Mouse (Mus musculus) CH12.LX (cell line): ENCODE results near the gene Gm40193. TPM values are rescaled to one million over a fixed set of nuclear protein-coding genes. Genes with fewer than 3 reads are reported as not detected.
"Not testable (repeated sequence)": the region's sequence is repeated elsewhere in the genome, so short reads cannot be mapped to it uniquely, and the experiment has no call there.

ENCODE experiments used
- DNase-seq: peaks from one replicate; pipeline ENCODE4 v3.0.0-alpha.2; 2013; ENCODE audit errors: extremely low read depth
- H3K27ac ChIP-seq: 2 replicates; pipeline ENCODE4 v1.5.1; 2012; ENCODE audit warnings: low read depth, mild to moderate bottlenecking, control low read depth, moderate library complexity; ENCODE audit not compliant: insufficient read depth
- H3K27me3 ChIP-seq: replicated peaks from 2 replicates; pipeline ENCODE3; 2012; ENCODE audit warnings: inconsistent platforms
- H3K36me3 ChIP-seq, 2 experiments: replicated peaks in 1 of 2; 2 replicates each; pipeline versions ENCODE3 to v1.6.1; 2012; ENCODE audit warnings: inconsistent platforms in 1 of 2, low read length in 1 of 2, mild to moderate bottlenecking in 1 of 2, mixed read lengths in 1 of 2, moderate library complexity in 1 of 2; ENCODE audit not compliant: control insufficient read depth in 1 of 2, insufficient read depth in 1 of 2
- H3K4me1 ChIP-seq, 2 experiments: 2 replicates each; pipeline ENCODE4 v1.6.1; 2012; ENCODE audit warnings: inconsistent platforms in 1 of 2, moderate library complexity in 1 of 2; ENCODE audit not compliant: insufficient read depth in 2 of 2, control insufficient read depth in 1 of 2
- H3K4me2 ChIP-seq: 2 replicates; pipeline ENCODE4 v1.6.1; 2012; ENCODE audit warnings: low read depth, mild to moderate bottlenecking, control low read depth; ENCODE audit not compliant: poor library complexity, insufficient read depth, severe bottlenecking
- H3K4me3 ChIP-seq, 3 experiments: fragments of 150-350 bp in 1 of 3; sonication (generic) in 1 of 3; replicated peaks in 1 of 3; 2 replicates each; pipeline versions ENCODE3 to v1.5.1; 2011 to 2012; ENCODE audit warnings: low read depth in 2 of 3, low read length in 2 of 3, mild to moderate bottlenecking in 2 of 3, moderate library complexity in 2 of 3, control low read depth in 1 of 3, improper control_type of control experiment in 1 of 3, inconsistent platforms in 1 of 3, mixed read lengths in 1 of 3; ENCODE audit not compliant: poor library complexity in 1 of 3
- H3K79me2 ChIP-seq: replicated peaks from 2 replicates; pipeline ENCODE4 v1.6.1; 2012; ENCODE audit warnings: mild to moderate bottlenecking, moderate library complexity; ENCODE audit not compliant: control insufficient read depth, poor library complexity, insufficient read depth, severe bottlenecking; ENCODE audit errors: extremely low read depth
- H3K9ac ChIP-seq: 2 replicates; pipeline ENCODE4 v1.6.1; 2012; ENCODE audit warnings: low read depth, mild to moderate bottlenecking, control low read depth, moderate library complexity; ENCODE audit not compliant: insufficient read depth
- H3K9me3 ChIP-seq: replicated peaks from 2 replicates; pipeline ENCODE3; 2012; ENCODE audit warnings: low read length, inconsistent platforms, mixed read lengths
- BHLHE40 ChIP-seq: IDR thresholded peaks from 2 replicates; pipeline ENCODE4 v1.6.1; 2011; ENCODE audit warnings: mild to moderate bottlenecking, low read depth, low read length, improper control_type of control experiment
- CTCF ChIP-seq, 2 experiments: IDR thresholded peaks in 1 of 2; conservative IDR thresholded peaks in 1 of 2; 2 replicates each; pipeline ENCODE4 v1.5.1; 2011 to 2012; ENCODE audit warnings: low read depth in 2 of 2, low read length in 2 of 2, improper control_type of control experiment in 1 of 2, inconsistent platforms in 1 of 2, mild to moderate bottlenecking in 1 of 2, moderate library complexity in 1 of 2
- ETS1 ChIP-seq: conservative IDR thresholded peaks from 2 replicates; pipeline ENCODE4 v1.6.1; 2012; ENCODE audit warnings: low read depth, mild to moderate bottlenecking, inconsistent platforms, low read length, improper control_type of control experiment, moderate library complexity
- HCFC1 ChIP-seq: IDR thresholded peaks from 2 replicates; pipeline ENCODE4 v1.6.1; 2012; ENCODE audit warnings: low read depth, mild to moderate bottlenecking, inconsistent platforms, low read length, improper control_type of control experiment
- JUN ChIP-seq: IDR thresholded peaks from 2 replicates; pipeline ENCODE4 v1.6.1; 2011; ENCODE audit warnings: low read depth, mild to moderate bottlenecking, low read length, improper control_type of control experiment, moderate library complexity; ENCODE audit not compliant: insufficient read depth
- JUND ChIP-seq: conservative IDR thresholded peaks from 2 replicates; pipeline ENCODE4 v1.6.1; 2011; ENCODE audit warnings: low read depth, low read length, improper control_type of control experiment
- KAT2A ChIP-seq: IDR thresholded peaks from 2 replicates; pipeline ENCODE4 v1.6.1; 2012; ENCODE audit warnings: low read length, improper control_type of control experiment, inconsistent platforms; ENCODE audit not compliant: insufficient replicate concordance
- MAFK ChIP-seq: IDR thresholded peaks from 2 replicates; pipeline ENCODE4 v1.6.1; 2011; ENCODE audit warnings: low read length, improper control_type of control experiment; ENCODE audit not compliant: insufficient replicate concordance
- MAZ ChIP-seq: IDR thresholded peaks from 2 replicates; pipeline ENCODE4 v1.6.1; 2012; ENCODE audit warnings: low read depth, mild to moderate bottlenecking, inconsistent platforms, low read length, improper control_type of control experiment, moderate library complexity
- MXI1 ChIP-seq: IDR thresholded peaks from 2 replicates; pipeline ENCODE4 v1.6.1; 2011; ENCODE audit warnings: mild to moderate bottlenecking, low read depth, low read length, improper control_type of control experiment
- MYC ChIP-seq: IDR thresholded peaks from 2 replicates; pipeline ENCODE4 v1.6.1; 2011; ENCODE audit warnings: low read depth, mild to moderate bottlenecking, improper control_type of control experiment, low read length
- PAX5 ChIP-seq: IDR thresholded peaks from 2 replicates; pipeline ENCODE4 v1.6.1; 2012; ENCODE audit warnings: low read length, inconsistent platforms, mixed read lengths
- RAD21 ChIP-seq: IDR thresholded peaks from 2 replicates; pipeline ENCODE4 v1.6.1; 2011; ENCODE audit warnings: low read depth, mild to moderate bottlenecking, low read length, improper control_type of control experiment, moderate library complexity
- SIN3A ChIP-seq: IDR thresholded peaks from 2 replicates; pipeline ENCODE4 v1.6.1; 2012; ENCODE audit warnings: low read length, improper control_type of control experiment, inconsistent platforms
- TBP ChIP-seq: conservative IDR thresholded peaks from 2 replicates; pipeline ENCODE4 v1.6.1; 2011; ENCODE audit warnings: low read depth, low read length, improper control_type of control experiment
- TCF12 ChIP-seq: IDR thresholded peaks from 2 replicates; pipeline ENCODE4 v1.6.1; 2014; ENCODE audit warnings: low read depth, mild to moderate bottlenecking, inconsistent platforms, low read length, improper control_type of control experiment
- UBTF ChIP-seq: IDR thresholded peaks from 2 replicates; pipeline ENCODE4 v1.6.1; 2012; ENCODE audit warnings: low read depth, mild to moderate bottlenecking, inconsistent platforms, low read length, improper control_type of control experiment, moderate library complexity
- USF2 ChIP-seq: conservative IDR thresholded peaks from 2 replicates; pipeline ENCODE4 v1.6.1; 2011; ENCODE audit warnings: low read depth, low read length, improper control_type of control experiment
- ZNF384 ChIP-seq: IDR thresholded peaks from 2 replicates; pipeline ENCODE4 v1.6.1; 2012; ENCODE audit warnings: low read depth, low read length, improper control_type of control experiment, inconsistent platforms
- dilution Hi-C: fragments of 300-500 bp; cut with MboI; formaldehyde crosslinking; loops from 2 replicates; pipeline ENCODE4 v1.14.3; 2020; ENCODE audit warnings: low sequenced_read_pairs; ENCODE audit not compliant: extremely low pct_unique_long_range_greater_than_20kb, extremely low pct_ligation_motif_present
- in situ Hi-C: fragments of 300-500 bp; cut with MboI; formaldehyde crosslinking; loops from 3 replicates; pipeline ENCODE4 v1.14.3; 2019; ENCODE audit warnings: low sequenced_read_pairs, low pct_ligation_motif_present, low pct_unique_long_range_greater_than_20kb, mixed read lengths
- polyA plus RNA-seq: library from polyadenylated mRNA; unstranded; fragments of >175 nt; gene quantifications from 2 replicates; pipeline ENCODE4 v1.2.1, GENCODE M21; 2012; ENCODE audit warnings: low read depth; ENCODE audit not compliant: insufficient read length
- total RNA-seq, 2 experiments: library from RNA; depleted of rRNA; stranded (reverse); fragments of 300-350 nt in 1 of 2; fragments of >200 nt in 1 of 2; gene quantifications; 2 replicates each; pipeline ENCODE4 v1.2.3; 2012 to 2014

Gene Gm40193
- total and polyA plus RNA-seq, 3 experiments = not detected

- 0 out of 2 replicates have a peak, but pooled peaks have one; percentile 12 for TF ChIP-seq BHLHE40
- peak; percentile 53 for TF ChIP-seq HCFC1
- TF ChIP-seq KAT2A = no peak
- no peak for TF ChIP-seq TBP
- TF ChIP-seq JUN = no peak
- no peak for TF ChIP-seq SIN3A
- TF ChIP-seq USF2 = no peak
- peak; percentile 44; the same call in 1 of the 2 replicates for TF ChIP-seq MYC
- no peak; the same call in 1 of the 2 replicates for TF ChIP-seq MAZ
- peak; percentile 70 for TF ChIP-seq RAD21
- peak; percentile 84; the same call in 1 of the 2 replicates for TF ChIP-seq TCF12
These were observed 7.3 kb upstream of the Gm40193 start, which contains the start of gene Pld2 (continued) for GRCm38 (mm10) chr11:70539877-70540587.

- dilution Hi-C loops = no loop called here
- Histone ChIP-seq H3K9ac (peak overlapping the region; percentile 62), H3K27ac (no peak overlapping the region)
These were observed 6.7 kb upstream of the Gm40193 start for GRCm38 (mm10) chr11:70539423-70539822.

GRCm38 (mm10) chr11:70531065-70531464 lies 1.7 kb downstream of the Gm40193 start:
- H3K4me2 ChIP-seq, H3K27me3 ChIP-seq, DNase-seq, H3K27ac ChIP-seq, H3K4me3 ChIP-seq, H3K9ac ChIP-seq, H3K9me3 ChIP-seq, in situ Hi-C loops, H3K79me2 ChIP-seq, dilution Hi-C loops: not testable (repeated sequence)
- peak in 1 of 2 experiments; percentile 32; a peak in 1 of 4 replicates for TF ChIP-seq CTCF (conservative IDR thresholded peaks at IDR 0.05 in 1 of 2, IDR thresholded peaks at IDR 0.05 in 1 of 2; ENCODE audit: low read depth in 2 of 2, low read length in 2 of 2)
- peak; percentile 57 for TF ChIP-seq ZNF384
- peaks cover 14 to 57% of the 10 kb centered on the region in 2 experiments for H3K4me1 ChIP-seq
- H3K36me3 ChIP-seq = peaks cover 24 to 36% of the 10 kb centered on the region in 2 experiments

More at GRCm38 (mm10) chr11:70539423-70539822, 6.7 kb upstream of the Gm40193 start:
- TF ChIP-seq HCFC1 (no peak), ETS1 (no peak), SIN3A (0 out of 2 replicates have a peak, but pooled peaks have one; percentile 7), MAFK (peak; percentile 94), JUND (no peak), UBTF (no peak), TBP (no peak), MYC (no peak), MXI1 (no peak), PAX5 (no peak)
- H3K36me3 ChIP-seq = peaks cover 0 to 7% of the 10 kb centered on the region in 2 experiments
- H3K4me3 ChIP-seq = peak overlapping the region; percentile 53 to 71 (median 57)
- H3K4me2 ChIP-seq = peak overlapping the region; percentile 66; the same call in 1 of the 2 replicates
- no peaks in the 10 kb centered on the region for H3K79me2 ChIP-seq
- no peak for DNase-seq
- in situ Hi-C loops = no loop called here
- no peaks in the 10 kb centered on the region for H3K27me3 ChIP-seq
- H3K4me1 ChIP-seq = peaks cover 0 to 22% of the 10 kb centered on the region in 2 experiments; a peak in 2 of 4 replicates
- H3K9me3 ChIP-seq = no peaks in the 10 kb centered on the region
